Mouse (Mus musculus): ENCODE data around the gene Acp5.
"Not testable (repeated sequence)": the region's sequence is repeated elsewhere in the genome, so short reads cannot be mapped to it uniquely, and the experiment has no call there.

The Acp5 gene

GRCm38 (mm10) chr9:22135644-22136390, at the start of gene Acp5:
Gene Acp5, minus strand, starts transcription at chr9:22135711.
- no peak for DNase-seq (ENCODE audit: low read depth, low spot score)

- no peak for DNase-seq (ENCODE audit: low read depth, low spot score)
Observed at GRCm38 (mm10) chr9:22172318-22172717, 36.8 kb upstream of the Acp5 start.

GRCm38 (mm10) chr9:22169327-22169726, 33.8 kb upstream of the Acp5 start:
- no peak for DNase-seq (ENCODE audit: low read depth, low spot score)

- no peak for DNase-seq (ENCODE audit: low read depth, low spot score)
Observed at GRCm38 (mm10) chr9:22167751-22168150, 32.2 kb upstream of the Acp5 start.

- no peak for DNase-seq (ENCODE audit: low read depth, low spot score)
Observed at GRCm38 (mm10) chr9:22166686-22167085, 31.2 kb upstream of the Acp5 start.

GRCm38 (mm10) chr9:22165964-22166363, 30.5 kb upstream of the Acp5 start:
- no peak for DNase-seq (ENCODE audit: low read depth, low spot score)

GRCm38 (mm10) chr9:22164711-22165668, 29.5 kb upstream of the Acp5 start:
- DNase-seq (ENCODE audit: low read depth, low spot score), result no peak

- no peak for DNase-seq (ENCODE audit: low read depth, low spot score)
Observed at GRCm38 (mm10) chr9:22162912-22163311, 27.4 kb upstream of the Acp5 start.

GRCm38 (mm10) chr9:22162305-22162704, 26.8 kb upstream of the Acp5 start:
- DNase-seq (ENCODE audit: low read depth, low spot score), result no peak

- no peak for DNase-seq (ENCODE audit: low read depth, low spot score)
Observed at GRCm38 (mm10) chr9:22161299-22161698, 25.8 kb upstream of the Acp5 start.

- no peak for DNase-seq (ENCODE audit: low read depth, low spot score)
Observed at GRCm38 (mm10) chr9:22157516-22158265, 22.2 kb upstream of the Acp5 start.

GRCm38 (mm10) chr9:22156497-22157245, 21.2 kb upstream of the Acp5 start, which contains the start of gene Pigyl:
Gene Pigyl, plus strand, starts transcription at chr9:22156846.
- DNase-seq (ENCODE audit: low read depth, low spot score), result peak; percentile 93

- no peak for DNase-seq (ENCODE audit: low read depth, low spot score)
Observed at GRCm38 (mm10) chr9:22155614-22156013, 20.1 kb upstream of the Acp5 start.

- no peak for DNase-seq (ENCODE audit: low read depth, low spot score)
Observed at GRCm38 (mm10) chr9:22153810-22154209, 18.3 kb upstream of the Acp5 start.

- no peak for DNase-seq (ENCODE audit: low read depth, low spot score)
Observed at GRCm38 (mm10) chr9:22150946-22151345, 15.4 kb upstream of the Acp5 start.

- DNase-seq (ENCODE audit: low read depth, low spot score), result not testable (repeated sequence)
Observed at GRCm38 (mm10) chr9:22150249-22150693, 14.8 kb upstream of the Acp5 start.

GRCm38 (mm10) chr9:22149426-22150248, 14.1 kb upstream of the Acp5 start:
- DNase-seq (ENCODE audit: low read depth, low spot score), result no peak

- DNase-seq (ENCODE audit: low read depth, low spot score), result no peak
Observed at GRCm38 (mm10) chr9:22144304-22144965, 8.9 kb upstream of the Acp5 start.

Measured in brain, embryonic 18.5 days (tissue).